Mouse (Mus musculus): ENCODE results near the gene Cdc42ep5. TPM values are rescaled to one million over a fixed set of nuclear protein-coding genes. Genes with fewer than 3 reads are reported as not detected.

Gene Cdc42ep5
- polyA plus RNA-seq, 1 experiment from 2014 or later: 5.2 TPM

GRCm38 (mm10) chr7:4132581-4132980, 32.1 kb downstream of the Cdc42ep5 start:
- H3K27ac ChIP-seq: peak overlapping the region; percentile 31; the same call in 1 of the 2 replicates
- H3K36me3 ChIP-seq (ENCODE audit: poor library complexity, severe bottlenecking): peaks cover 61% of the 10 kb centered on the region
- H3K27me3 ChIP-seq: no peaks in the 10 kb centered on the region
- no peak overlapping the region for H3K4me3 ChIP-seq
- ATAC-seq: no peak
- H3K9me3 ChIP-seq (replicated peaks): no peaks in the 10 kb centered on the region
- WGBS: 97% methylated on average over 3 of the region's 3 CpGs
- no peak overlapping the region for H3K4me2 ChIP-seq
- peak overlapping the region; percentile 56 for H3K9ac ChIP-seq
- H3K4me1 ChIP-seq: peaks cover 51% of the 10 kb centered on the region

DNA sequence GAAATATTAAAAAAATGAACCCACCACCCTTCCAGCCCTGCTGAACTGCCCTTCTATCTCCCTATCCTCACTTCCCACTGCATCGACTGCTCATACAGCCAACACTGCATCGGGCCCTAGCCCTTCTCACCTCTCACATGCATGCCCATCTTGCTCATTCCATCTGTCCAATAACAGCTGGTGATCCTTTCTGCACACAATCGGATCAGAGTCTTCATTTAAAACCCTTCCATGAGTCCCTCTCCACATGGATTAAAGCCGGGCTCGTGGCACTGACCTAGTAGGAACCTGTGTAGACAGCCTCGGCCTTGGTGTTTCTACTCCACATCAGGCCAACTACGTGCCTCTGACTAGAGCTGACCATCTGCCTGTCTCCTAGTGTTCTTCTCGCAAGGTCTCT, 32.7 kb downstream of the Cdc42ep5 start:
- Histone ChIP-seq H3K9me3 (replicated peaks) (no peaks in the 10 kb centered on the region), H3K9ac (peak overlapping the region; percentile 56), H3K27me3 (no peaks in the 10 kb centered on the region), H3K27ac (peak overlapping the region; percentile 86), H3K4me3 (no peak overlapping the region), H3K4me2 (peak overlapping the region; percentile 38; the same call in 1 of the 2 replicates), H3K4me1 (peaks cover 50% of the 10 kb centered on the region), H3K36me3 (ENCODE audit: poor library complexity, severe bottlenecking) (peaks cover 67% of the 10 kb centered on the region)
- 91% methylated on average over 8 of the region's 8 CpGs for WGBS
- no peak for ATAC-seq

GRCm38 (mm10) chr7:4130686-4131452, 33.8 kb downstream of the Cdc42ep5 start:
- peak; percentile 75 for ATAC-seq
- H3K9ac ChIP-seq: peak overlapping the region; percentile 50
- WGBS: 33% methylated on average over 13 of the region's 13 CpGs
- peak overlapping the region; percentile 86 for H3K27ac ChIP-seq
- no peak overlapping the region for H3K4me3 ChIP-seq
- peaks cover 78% of the 10 kb centered on the region for H3K36me3 ChIP-seq (ENCODE audit: poor library complexity, severe bottlenecking)
- peaks cover 58% of the 10 kb centered on the region for H3K4me1 ChIP-seq
- H3K9me3 ChIP-seq (replicated peaks): no peaks in the 10 kb centered on the region
- H3K4me2 ChIP-seq: peak overlapping the region; percentile 38
- no peaks in the 10 kb centered on the region for H3K27me3 ChIP-seq

GRCm38 (mm10) chr7:4128860-4129259, 35.8 kb downstream of the Cdc42ep5 start:
- Histone ChIP-seq H3K9me3 (replicated peaks) (no peaks in the 10 kb centered on the region), H3K4me1 (peaks cover 74% of the 10 kb centered on the region), H3K36me3 (ENCODE audit: poor library complexity, severe bottlenecking) (peaks cover 78% of the 10 kb centered on the region), H3K4me3 (no peak overlapping the region), H3K4me2 (no peak overlapping the region), H3K9ac (0 out of 2 replicates have a peak overlapping the region, but pooled peaks have one; percentile 37), H3K27me3 (no peaks in the 10 kb centered on the region), H3K27ac (peak overlapping the region; percentile 86)
- 71% methylated on average over 6 of the region's 6 CpGs for WGBS
- no peak for ATAC-seq

GRCm38 (mm10) chr7:4127894-4128293, 36.8 kb downstream of the Cdc42ep5 start:
- WGBS: 89% methylated on average over 4 of the region's 4 CpGs
- H3K36me3 ChIP-seq (ENCODE audit: poor library complexity, severe bottlenecking): peaks cover 68% of the 10 kb centered on the region
- H3K9ac ChIP-seq: no peak overlapping the region
- H3K9me3 ChIP-seq (replicated peaks): no peaks in the 10 kb centered on the region
- H3K4me2 ChIP-seq: no peak overlapping the region
- no peak for ATAC-seq
- peaks cover 80% of the 10 kb centered on the region for H3K4me1 ChIP-seq
- no peak overlapping the region for H3K4me3 ChIP-seq
- H3K27me3 ChIP-seq: no peaks in the 10 kb centered on the region
- H3K27ac ChIP-seq: no peak overlapping the region

DNA sequence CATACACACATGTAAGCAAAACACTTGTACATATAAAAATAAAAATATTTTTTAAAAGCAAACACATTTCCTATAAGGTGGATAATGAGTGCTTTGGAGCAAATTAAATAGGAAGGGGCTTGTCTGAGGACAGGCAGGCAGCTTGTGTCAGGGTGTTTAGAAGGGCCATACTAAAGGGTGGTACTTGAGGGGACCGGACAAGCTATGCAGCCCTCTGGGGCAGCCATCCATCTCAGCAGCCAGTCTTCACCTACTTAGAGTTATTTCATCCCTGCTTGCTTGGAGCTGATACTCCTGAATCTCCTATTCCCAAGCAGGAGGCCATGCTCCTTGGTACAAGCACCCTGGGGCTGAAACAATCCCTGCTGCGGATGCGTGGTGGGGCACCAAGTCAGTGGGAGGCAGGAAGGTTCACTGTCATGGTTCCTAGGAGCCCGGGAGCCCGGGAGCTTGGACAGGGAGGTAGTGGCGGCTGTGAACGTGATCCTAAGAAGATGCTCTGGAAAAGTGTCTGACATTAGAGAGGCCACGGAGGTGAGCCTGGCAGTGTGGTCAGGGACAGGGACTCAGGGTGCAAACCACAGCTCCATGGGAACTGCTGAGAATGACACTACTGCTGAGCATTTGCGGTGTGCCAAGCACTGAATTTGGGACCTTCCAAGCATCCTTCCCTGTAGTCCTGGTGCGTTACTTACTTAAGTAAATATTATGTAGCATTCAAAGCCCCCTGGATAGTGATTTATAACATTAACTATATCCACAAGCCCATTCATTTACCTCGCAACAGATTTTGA, 37.5 kb downstream of the Cdc42ep5 start:
- ATAC-seq: no peak
- H3K4me1 ChIP-seq: peaks cover 80% of the 10 kb centered on the region

DNA sequence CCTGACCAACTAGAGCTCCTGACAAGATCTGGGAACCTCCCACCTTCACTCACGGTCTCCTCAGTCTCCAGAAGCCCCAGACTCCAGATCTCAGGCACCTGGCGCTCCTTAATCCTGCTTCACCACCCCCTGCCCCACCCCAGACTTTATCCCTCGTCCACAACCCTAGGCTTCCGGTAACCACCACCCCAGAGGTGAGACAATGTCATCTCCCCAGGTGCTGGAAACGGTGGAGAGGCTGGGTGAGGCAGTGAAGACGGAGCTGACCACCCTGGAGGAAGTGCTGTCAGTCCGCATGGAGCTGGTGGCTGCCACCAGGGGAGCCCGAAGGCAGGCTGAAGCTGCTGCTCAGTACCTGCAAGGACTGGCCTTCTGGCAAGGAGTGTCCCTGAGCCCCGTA, 39.4 kb downstream of the Cdc42ep5 start:
- Histone ChIP-seq H3K9ac (peak overlapping the region; percentile 47), H3K27me3 (no peaks in the 10 kb centered on the region), H3K36me3 (ENCODE audit: poor library complexity, severe bottlenecking) (peaks cover 49% of the 10 kb centered on the region), H3K4me2 (peak overlapping the region; percentile 77), H3K4me3 (peak overlapping the region; percentile 25; the same call in 1 of the 2 replicates), H3K4me1 (peaks cover 80% of the 10 kb centered on the region), H3K9me3 (replicated peaks) (no peaks in the 10 kb centered on the region), H3K27ac (peak overlapping the region; percentile 96)
- no peak for ATAC-seq
- WGBS: 34% methylated on average over 9 of the region's 9 CpGs

More for the DNA sequence above, 37.5 kb downstream of the Cdc42ep5 start:
- Histone ChIP-seq H3K9me3 (replicated peaks) (no peaks in the 10 kb centered on the region), H3K4me3 (no peak overlapping the region), H3K4me2 (no peak overlapping the region), H3K27ac (no peak overlapping the region), H3K36me3 (ENCODE audit: poor library complexity, severe bottlenecking) (peaks cover 61% of the 10 kb centered on the region), H3K27me3 (no peaks in the 10 kb centered on the region), H3K9ac (peak overlapping the region; percentile 1; the same call in 1 of the 2 replicates)
- 92% methylated on average over 11 of the region's 11 CpGs for WGBS

DNA sequence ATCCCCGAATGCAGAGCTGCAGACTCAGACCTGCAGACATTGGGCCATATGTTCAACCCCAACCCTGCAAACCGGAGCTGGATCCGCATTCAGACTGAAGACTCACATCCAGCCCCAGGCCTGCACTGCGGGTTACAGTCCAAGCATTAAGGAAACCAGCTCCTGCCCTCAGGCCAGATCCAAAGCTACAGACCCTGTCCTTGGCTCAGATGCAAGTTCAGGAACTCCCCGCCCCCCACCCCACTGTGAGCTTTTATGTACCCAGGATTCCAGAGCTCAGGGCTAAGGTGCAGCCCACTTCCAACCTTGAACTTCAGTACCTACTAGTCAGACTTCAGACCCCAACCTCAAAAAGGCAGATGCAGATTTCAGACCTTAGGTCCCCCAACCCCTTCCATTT, 39.8 kb downstream of the Cdc42ep5 start:
- Histone ChIP-seq H3K27ac (peak overlapping the region; percentile 96), H3K4me1 (peaks cover 79% of the 10 kb centered on the region), H3K27me3 (no peaks in the 10 kb centered on the region), H3K4me3 (peak overlapping the region; percentile 25), H3K4me2 (peak overlapping the region; percentile 77), H3K36me3 (ENCODE audit: poor library complexity, severe bottlenecking) (peaks cover 46% of the 10 kb centered on the region), H3K9me3 (replicated peaks) (no peaks in the 10 kb centered on the region), H3K9ac (peak overlapping the region; percentile 47)
- 7% methylated on average over 5 of the region's 5 CpGs for WGBS
- ATAC-seq: no peak; the same call in 1 of the 2 replicates

DNA sequence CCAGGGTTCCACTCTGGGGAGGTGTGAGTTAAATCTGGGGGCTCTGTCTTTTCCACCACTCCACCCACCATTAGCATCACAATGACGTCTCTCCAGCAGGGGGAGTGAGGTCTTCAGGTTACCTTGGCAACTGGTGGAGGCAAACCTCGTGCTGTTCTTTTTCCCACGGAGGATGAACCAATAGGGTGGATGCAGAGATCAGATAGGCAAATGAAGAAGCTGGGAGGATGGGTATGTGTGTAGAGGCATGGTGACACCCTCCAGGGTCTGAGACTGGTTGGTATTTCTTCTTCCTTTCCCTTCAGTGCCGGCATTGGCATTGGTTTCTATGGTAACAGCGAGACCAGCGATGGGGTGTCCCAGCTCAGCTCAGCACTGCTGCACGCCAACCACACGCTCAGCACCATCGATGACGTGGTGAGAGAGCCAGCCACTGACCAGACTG, 40.3 kb downstream of the Cdc42ep5 start:
- 0% methylated on average over 10 of the region's 10 CpGs for WGBS

DNA sequence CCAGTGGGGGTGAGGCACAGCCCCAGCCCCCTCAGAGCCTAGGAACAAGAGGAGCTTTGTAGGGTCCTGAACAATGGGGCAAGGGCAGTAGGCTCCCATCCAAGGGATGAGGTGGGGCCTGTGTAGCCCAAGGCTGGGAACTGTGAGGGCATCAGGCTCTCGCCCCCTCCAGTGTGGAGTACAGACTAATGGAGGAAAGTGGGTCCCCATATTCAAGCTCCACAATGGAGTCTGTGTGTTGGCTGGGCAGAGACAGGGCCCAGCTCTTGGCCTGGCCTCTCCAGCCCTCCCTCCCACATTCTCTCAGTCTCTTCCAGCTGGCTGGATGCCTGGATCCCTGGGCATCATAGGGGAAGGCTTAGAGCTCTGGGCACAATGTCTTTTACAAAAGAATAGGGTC, 40.9 kb downstream of the Cdc42ep5 start:
- H3K27ac ChIP-seq: peak overlapping the region; percentile 96
- WGBS: 0% methylated on average over 1 of the region's 1 CpGs
- H3K36me3 ChIP-seq (ENCODE audit: poor library complexity, severe bottlenecking): peaks cover 35% of the 10 kb centered on the region
- H3K4me2 ChIP-seq: peak overlapping the region; percentile 77
- no peaks in the 10 kb centered on the region for H3K9me3 ChIP-seq (replicated peaks)
- H3K27me3 ChIP-seq: no peaks in the 10 kb centered on the region
- H3K9ac ChIP-seq: peak overlapping the region; percentile 94; the same call in 1 of the 2 replicates
- H3K4me1 ChIP-seq: peaks cover 73% of the 10 kb centered on the region
- peak; percentile 83 for ATAC-seq
- H3K4me3 ChIP-seq: peak overlapping the region; percentile 25

More for the DNA sequence above, 40.3 kb downstream of the Cdc42ep5 start:
- peaks cover 74% of the 10 kb centered on the region for H3K4me1 ChIP-seq
- H3K4me3 ChIP-seq: peak overlapping the region; percentile 25
- peak overlapping the region; percentile 77 for H3K4me2 ChIP-seq
- peak overlapping the region; percentile 94 for H3K9ac ChIP-seq
- H3K9me3 ChIP-seq (replicated peaks): no peaks in the 10 kb centered on the region
- H3K36me3 ChIP-seq (ENCODE audit: poor library complexity, severe bottlenecking): peaks cover 41% of the 10 kb centered on the region
- peak; percentile 84 for ATAC-seq
- H3K27me3 ChIP-seq: no peaks in the 10 kb centered on the region
- peak overlapping the region; percentile 96 for H3K27ac ChIP-seq

GRCm38 (mm10) chr7:4122783-4123182, 41.9 kb downstream of the Cdc42ep5 start:
- Histone ChIP-seq H3K9ac (peak overlapping the region; percentile 94), H3K9me3 (replicated peaks) (no peaks in the 10 kb centered on the region), H3K27ac (peak overlapping the region; percentile 96), H3K36me3 (ENCODE audit: poor library complexity, severe bottlenecking) (peaks cover 26% of the 10 kb centered on the region), H3K27me3 (no peaks in the 10 kb centered on the region), H3K4me2 (peak overlapping the region; percentile 77), H3K4me3 (peak overlapping the region; percentile 81), H3K4me1 (peaks cover 72% of the 10 kb centered on the region)
- 57% methylated on average over 10 of the region's 10 CpGs for WGBS
- ATAC-seq: no peak

Data from forebrain, embryonic 13.5 days (tissue).